Mouse (Mus musculus): ENCODE measurements around the gene Wwox. TPM values are rescaled to one million over a fixed set of nuclear protein-coding genes. Genes with fewer than 3 reads are reported as not detected.

The Wwox gene
- total RNA-seq, 1 experiment: 12.5 TPM

GRCm38 (mm10) chr8:115133711-115134218 lies 694.3 kb downstream of the Wwox start:
- no peak overlapping the region for H3K9ac ChIP-seq (ENCODE audit: insufficient read depth, low read depth, low read length, poor library complexity, severe bottlenecking)
- no peaks in the 10 kb centered on the region for H3K9me3 ChIP-seq (ENCODE audit: control insufficient read depth, insufficient read depth, low read depth, low read length)
- no peak for DNase-seq (ENCODE audit: low read depth, low spot score)
- TF ChIP-seq MAFK (IDR thresholded peaks at IDR 0.05; ENCODE audit: insufficient read depth, low read depth, low read length) (no peak), ZNF384 (IDR thresholded peaks at IDR 0.05; ENCODE audit: low read depth, low read length) (no peak), ZC3H11A (IDR thresholded peaks at IDR 0.05; ENCODE audit: borderline replicate concordance, low read depth, low read length) (no peak), HCFC1 (IDR thresholded peaks at IDR 0.05; ENCODE audit: borderline replicate concordance, insufficient read depth, low read length) (no peak), CHD2 (IDR thresholded peaks at IDR 0.05; ENCODE audit: low read depth, low read length) (no peak)
- no peaks in the 10 kb centered on the region for H3K36me3 ChIP-seq (ENCODE audit: control insufficient read depth, insufficient read depth, low read length, poor library complexity, severe bottlenecking)
- H3K27ac ChIP-seq (ENCODE audit: insufficient read depth, low read depth, low read length, poor library complexity, severe bottlenecking): no peak overlapping the region
- H3K4me3 ChIP-seq (ENCODE audit: insufficient read depth in 1 of 2, low read depth in 1 of 2, low read length in 2 of 2, poor library complexity in 1 of 2, severe bottlenecking in 1 of 2): no peak overlapping the region
- H3K4me1 ChIP-seq (ENCODE audit: control insufficient read depth in 2 of 2, insufficient read depth in 2 of 2, low read length in 2 of 2, poor library complexity in 1 of 2): no peaks in the 10 kb centered on the region
- in situ Hi-C loops (cut with MboI; ENCODE audit: low sequenced_read_pairs in 2 of 2, unreplicated experiment in 2 of 2): no loop called here

DNA sequence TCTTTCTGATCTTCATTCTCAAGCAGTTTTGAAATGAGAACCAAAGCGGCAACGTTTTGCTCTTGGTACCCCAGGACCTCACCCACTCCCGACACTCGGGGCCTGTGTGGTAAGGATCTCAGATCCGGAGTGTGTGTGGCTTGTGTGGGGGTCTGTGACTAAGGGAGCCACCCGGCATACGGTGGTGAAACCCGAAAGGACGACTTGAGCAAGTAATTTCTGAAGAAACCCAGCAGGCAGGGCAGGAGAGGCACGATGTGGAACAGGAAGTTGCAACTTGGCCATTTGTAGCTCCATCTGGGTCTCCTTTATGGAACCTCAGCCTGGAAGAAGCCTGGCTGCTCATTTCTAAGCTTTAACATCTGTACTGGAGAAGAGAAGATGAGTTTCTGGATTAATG lies 697.4 kb downstream of the Wwox start:
- Histone ChIP-seq H3K4me3 (ENCODE audit: insufficient read depth in 1 of 2, low read depth in 1 of 2, low read length in 2 of 2, poor library complexity in 1 of 2, severe bottlenecking in 1 of 2) (no peak overlapping the region), H3K9ac (ENCODE audit: insufficient read depth, low read depth, low read length, poor library complexity, severe bottlenecking) (no peak overlapping the region), H3K36me3 (ENCODE audit: control insufficient read depth, insufficient read depth, low read length, poor library complexity, severe bottlenecking) (no peaks in the 10 kb centered on the region), H3K4me1 (ENCODE audit: control insufficient read depth in 2 of 2, insufficient read depth in 2 of 2, low read length in 2 of 2, poor library complexity in 1 of 2) (no peaks in the 10 kb centered on the region), H3K27ac (ENCODE audit: insufficient read depth, low read depth, low read length, poor library complexity, severe bottlenecking) (no peak overlapping the region), H3K9me3 (ENCODE audit: control insufficient read depth, insufficient read depth, low read depth, low read length) (no peaks in the 10 kb centered on the region)
- in situ Hi-C loops (cut with MboI; ENCODE audit: low sequenced_read_pairs in 2 of 2, unreplicated experiment in 2 of 2): no loop called here
- DNase-seq (ENCODE audit: low read depth, low spot score): no peak
- TF ChIP-seq CHD2 (IDR thresholded peaks at IDR 0.05; ENCODE audit: low read depth, low read length) (no peak), MAFK (IDR thresholded peaks at IDR 0.05; ENCODE audit: insufficient read depth, low read depth, low read length) (no peak), HCFC1 (IDR thresholded peaks at IDR 0.05; ENCODE audit: borderline replicate concordance, insufficient read depth, low read length) (no peak), ZNF384 (IDR thresholded peaks at IDR 0.05; ENCODE audit: low read depth, low read length) (no peak), ZC3H11A (IDR thresholded peaks at IDR 0.05; ENCODE audit: borderline replicate concordance, low read depth, low read length) (no peak)

DNA sequence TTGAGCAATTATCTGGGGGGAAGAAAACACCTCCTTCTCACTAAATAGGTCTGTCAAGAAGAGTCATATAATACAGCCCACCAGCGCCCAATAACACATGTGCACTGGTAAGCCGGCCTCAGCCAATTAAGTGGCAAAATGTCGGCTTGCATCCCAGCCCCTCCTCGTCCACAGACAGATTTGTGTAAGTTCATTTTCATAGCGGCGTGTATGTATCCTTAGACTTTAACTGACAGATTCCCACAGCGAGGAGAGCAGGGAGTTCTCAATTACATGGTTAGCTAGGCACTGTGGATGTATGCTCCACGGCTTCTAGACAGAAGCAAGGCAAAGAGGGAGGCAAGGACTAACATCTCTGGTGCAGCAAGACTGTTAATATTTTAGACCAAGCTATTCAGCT lies 702.2 kb downstream of the Wwox start:
- Histone ChIP-seq H3K27ac (ENCODE audit: insufficient read depth, low read depth, low read length, poor library complexity, severe bottlenecking) (no peak overlapping the region), H3K4me1 (ENCODE audit: control insufficient read depth in 2 of 2, insufficient read depth in 2 of 2, low read length in 2 of 2, poor library complexity in 1 of 2) (no peaks in the 10 kb centered on the region), H3K36me3 (ENCODE audit: control insufficient read depth, insufficient read depth, low read length, poor library complexity, severe bottlenecking) (no peaks in the 10 kb centered on the region), H3K9ac (ENCODE audit: insufficient read depth, low read depth, low read length, poor library complexity, severe bottlenecking) (no peak overlapping the region), H3K4me3 (ENCODE audit: insufficient read depth in 1 of 2, low read depth in 1 of 2, low read length in 2 of 2, poor library complexity in 1 of 2, severe bottlenecking in 1 of 2) (no peak overlapping the region), H3K9me3 (ENCODE audit: control insufficient read depth, insufficient read depth, low read depth, low read length) (no peaks in the 10 kb centered on the region)
- TF ChIP-seq ZNF384 (IDR thresholded peaks at IDR 0.05; ENCODE audit: low read depth, low read length) (no peak), CHD2 (IDR thresholded peaks at IDR 0.05; ENCODE audit: low read depth, low read length) (no peak), HCFC1 (IDR thresholded peaks at IDR 0.05; ENCODE audit: borderline replicate concordance, insufficient read depth, low read length) (no peak), MAFK (IDR thresholded peaks at IDR 0.05; ENCODE audit: insufficient read depth, low read depth, low read length) (no peak), ZC3H11A (IDR thresholded peaks at IDR 0.05; ENCODE audit: borderline replicate concordance, low read depth, low read length) (no peak)
- in situ Hi-C loops (cut with MboI; ENCODE audit: low sequenced_read_pairs in 2 of 2, unreplicated experiment in 2 of 2): no loop called here
- DNase-seq (ENCODE audit: low read depth, low spot score): no peak

GRCm38 (mm10) chr8:115143530-115144320 lies 704.3 kb downstream of the Wwox start:
- no peak overlapping the region for H3K27ac ChIP-seq (ENCODE audit: insufficient read depth, low read depth, low read length, poor library complexity, severe bottlenecking)
- DNase-seq (ENCODE audit: low read depth, low spot score): no peak
- no peaks in the 10 kb centered on the region for H3K36me3 ChIP-seq (ENCODE audit: control insufficient read depth, insufficient read depth, low read length, poor library complexity, severe bottlenecking)
- in situ Hi-C loops (cut with MboI; ENCODE audit: low sequenced_read_pairs in 2 of 2, unreplicated experiment in 2 of 2): no loop called here
- TF ChIP-seq MAFK (IDR thresholded peaks at IDR 0.05; ENCODE audit: insufficient read depth, low read depth, low read length) (no peak), ZNF384 (IDR thresholded peaks at IDR 0.05; ENCODE audit: low read depth, low read length) (no peak), HCFC1 (IDR thresholded peaks at IDR 0.05; ENCODE audit: borderline replicate concordance, insufficient read depth, low read length) (no peak), ZC3H11A (IDR thresholded peaks at IDR 0.05; ENCODE audit: borderline replicate concordance, low read depth, low read length) (no peak), CHD2 (IDR thresholded peaks at IDR 0.05; ENCODE audit: low read depth, low read length) (no peak)
- H3K9me3 ChIP-seq (ENCODE audit: control insufficient read depth, insufficient read depth, low read depth, low read length): no peaks in the 10 kb centered on the region
- no peak overlapping the region for H3K9ac ChIP-seq (ENCODE audit: insufficient read depth, low read depth, low read length, poor library complexity, severe bottlenecking)
- H3K4me1 ChIP-seq (ENCODE audit: control insufficient read depth in 2 of 2, insufficient read depth in 2 of 2, low read length in 2 of 2, poor library complexity in 1 of 2): no peaks in the 10 kb centered on the region
- no peak overlapping the region for H3K4me3 ChIP-seq (ENCODE audit: insufficient read depth in 1 of 2, low read depth in 1 of 2, low read length in 2 of 2, poor library complexity in 1 of 2, severe bottlenecking in 1 of 2)

All from ES-E14 (cell line).